Mouse (Mus musculus): ENCODE data around the gene Gm10024. TPM values are rescaled to one million over a fixed set of nuclear protein-coding genes. Genes with fewer than 3 reads are reported as not detected.
"Not testable (repeated sequence)": the region's sequence is repeated elsewhere in the genome, so short reads cannot be mapped to it uniquely, and the experiment has no call there.

Gene Gm10024
- total RNA-seq, 2 experiments from 2014 or later: not detected

DNA sequence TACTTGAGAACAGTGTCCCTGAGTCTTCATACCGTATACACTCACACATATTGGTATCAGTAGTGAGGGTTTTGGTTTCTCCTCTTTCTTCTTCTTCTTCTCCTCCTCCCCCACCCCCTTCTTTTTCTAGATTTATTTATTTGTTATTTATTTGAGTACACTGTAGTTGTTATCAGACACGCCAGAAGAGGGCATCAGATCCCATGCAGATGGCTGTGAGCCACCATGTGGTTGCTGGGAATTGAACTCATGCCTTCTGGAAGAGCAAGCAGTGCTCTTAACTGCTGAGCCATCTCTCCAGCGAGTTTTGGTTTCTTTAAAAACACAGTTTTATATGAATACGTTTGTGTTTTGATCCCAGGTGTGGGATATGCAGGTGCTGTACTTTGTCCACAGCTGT, 17.0 kb downstream of the Gm10024 start:
- no peak for ATAC-seq (ENCODE audit: poor library complexity, severe bottlenecking)

DNA sequence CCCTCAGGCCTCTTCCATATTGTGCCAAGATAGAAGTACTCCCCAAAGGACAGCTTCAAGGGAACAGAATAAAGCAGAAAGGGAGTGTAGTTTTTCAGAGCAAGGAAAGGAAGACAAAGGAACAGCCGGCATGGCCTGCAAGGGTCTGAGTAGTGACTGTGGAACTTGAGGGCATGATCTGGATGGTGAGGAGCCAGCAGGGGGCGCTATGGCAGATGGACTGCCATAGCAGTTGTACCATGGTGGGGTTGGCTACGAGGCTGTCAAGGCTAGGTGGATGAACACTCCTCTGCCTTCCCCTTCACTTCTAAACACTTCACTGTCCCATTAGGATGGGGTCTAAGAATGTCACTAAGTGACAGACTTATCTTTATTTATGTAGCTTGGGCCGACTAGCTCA, 18.0 kb downstream of the Gm10024 start:
- ATAC-seq (ENCODE audit: poor library complexity, severe bottlenecking): no peak

DNA sequence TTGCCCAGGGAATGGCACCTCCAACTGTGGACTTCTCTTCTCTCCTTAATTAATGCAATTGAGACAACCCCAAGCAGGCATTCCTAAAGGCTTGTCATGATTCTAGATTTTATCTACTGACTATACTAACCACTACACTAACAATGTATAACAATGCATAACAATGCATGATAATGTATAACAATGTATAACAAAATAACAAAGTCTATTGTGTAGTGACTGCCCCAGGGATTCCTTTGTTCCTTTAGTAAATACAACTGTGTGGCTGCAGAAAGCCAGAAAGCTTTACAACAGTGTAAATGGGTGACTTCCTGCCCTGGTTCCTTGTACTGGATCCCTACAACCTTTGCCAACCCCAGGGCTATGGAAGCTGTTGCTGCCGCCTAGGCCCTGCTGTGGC, 24.7 kb downstream of the Gm10024 start:
- no peak for ATAC-seq (ENCODE audit: poor library complexity, severe bottlenecking)

DNA sequence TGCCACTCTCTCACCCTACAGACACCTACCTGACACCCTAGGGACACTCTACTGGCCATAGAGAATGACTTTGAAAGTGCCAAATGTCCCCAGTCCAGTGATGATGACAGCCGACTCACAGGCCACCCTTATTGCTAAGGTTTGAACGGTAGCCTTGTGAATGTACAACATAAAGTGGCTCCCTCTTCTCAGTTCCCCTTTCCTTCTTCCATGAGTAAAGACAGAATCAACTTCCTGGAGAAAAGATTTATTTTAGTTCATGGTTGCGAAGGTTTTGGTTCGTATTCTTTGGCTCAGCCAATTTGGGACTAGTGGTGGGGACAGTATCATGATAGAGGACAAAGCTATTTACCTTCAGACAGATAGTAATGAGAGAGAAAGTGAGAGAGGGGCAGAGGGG, 27.7 kb downstream of the Gm10024 start:
- ATAC-seq (ENCODE audit: poor library complexity, severe bottlenecking): no peak

DNA sequence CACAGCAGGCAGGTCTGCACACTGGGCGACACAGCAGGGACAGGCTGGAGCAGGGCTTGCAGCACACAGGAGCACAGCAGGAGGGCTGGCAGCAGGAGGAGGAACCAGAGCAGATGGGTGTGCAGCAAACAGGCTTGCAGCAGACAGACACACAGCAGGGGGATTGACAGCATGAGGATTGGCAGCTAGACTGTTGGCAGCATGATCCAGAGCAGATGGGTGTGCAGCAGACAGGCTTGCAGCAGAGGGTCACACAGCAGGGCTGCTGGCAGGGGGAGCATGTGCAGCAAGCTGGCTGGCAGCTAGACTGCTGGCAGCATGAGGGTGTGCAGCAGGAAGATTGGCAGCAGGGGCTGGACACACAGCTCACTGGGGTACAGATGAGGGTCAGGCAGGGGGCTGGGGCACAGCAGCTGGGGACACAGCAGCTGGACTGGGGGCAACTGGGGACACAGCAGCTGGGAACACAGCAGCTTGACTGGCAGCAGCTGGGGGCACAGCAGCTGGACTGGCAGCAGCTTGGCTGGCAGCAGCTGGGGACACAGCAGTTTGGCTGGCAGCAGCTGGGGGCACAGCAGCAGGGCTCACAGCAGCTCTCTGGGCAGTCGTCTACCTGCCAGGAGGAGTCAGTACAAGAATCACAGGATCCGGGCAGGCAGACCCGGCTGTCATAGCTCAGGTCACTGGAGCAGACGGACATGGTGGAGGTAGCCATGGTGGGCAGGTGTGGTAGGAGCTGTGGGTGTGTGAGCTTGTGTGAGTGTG, 30.8 kb downstream of the Gm10024 start, which contains the start of gene Gm18596:
Gm18596 (minus strand) TSS at position 715 of the 765 bp plus-strand sequence.
- not testable (repeated sequence) for ATAC-seq (ENCODE audit: poor library complexity, severe bottlenecking)

DNA sequence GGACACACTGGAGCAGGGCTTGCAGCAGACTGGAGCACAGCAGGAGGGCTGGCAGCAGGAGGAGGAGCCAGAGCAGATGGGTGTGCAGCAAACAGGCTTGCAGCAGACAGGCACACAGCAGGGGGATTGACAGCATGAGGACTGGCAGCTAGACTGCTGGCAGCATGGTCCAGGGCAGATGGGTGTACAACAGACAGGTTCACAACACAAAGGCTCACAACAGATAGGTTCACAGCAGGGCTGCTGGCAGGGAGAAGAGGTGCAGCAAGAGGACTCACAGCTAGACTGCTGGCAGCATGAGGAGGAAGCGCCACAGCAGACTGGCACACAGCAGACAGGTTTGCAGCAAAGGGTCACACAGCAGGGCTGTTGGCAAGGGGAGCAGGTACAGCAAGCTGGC, 39.4 kb downstream of the Gm10024 start:
- not testable (repeated sequence) for ATAC-seq (ENCODE audit: poor library complexity, severe bottlenecking)

DNA sequence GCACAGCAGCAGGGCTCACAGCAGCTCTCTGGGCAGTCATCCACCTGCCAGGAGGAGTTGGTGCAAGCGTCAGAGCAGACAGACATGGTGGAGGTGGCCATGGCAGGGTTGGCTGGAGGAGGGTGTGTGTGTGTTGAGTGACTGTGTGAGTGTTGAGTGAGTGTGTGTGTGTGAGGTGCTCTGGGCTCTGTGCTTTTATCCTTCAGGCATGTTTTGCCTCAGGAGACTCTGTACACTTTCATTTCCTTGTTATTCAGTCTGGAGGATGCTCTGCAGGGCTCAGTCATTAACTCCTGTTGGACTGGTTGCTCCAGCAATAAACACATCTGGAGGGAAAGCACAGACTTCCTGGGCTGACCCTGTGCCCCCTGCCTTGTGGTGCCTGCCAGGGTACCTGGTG, 40.0 kb downstream of the Gm10024 start, which contains the start of gene Gm9736:
Gm9736 (minus strand) TSS at position 101 of the 400 bp plus-strand sequence.
- ATAC-seq (ENCODE audit: poor library complexity, severe bottlenecking): not testable (repeated sequence)

DNA sequence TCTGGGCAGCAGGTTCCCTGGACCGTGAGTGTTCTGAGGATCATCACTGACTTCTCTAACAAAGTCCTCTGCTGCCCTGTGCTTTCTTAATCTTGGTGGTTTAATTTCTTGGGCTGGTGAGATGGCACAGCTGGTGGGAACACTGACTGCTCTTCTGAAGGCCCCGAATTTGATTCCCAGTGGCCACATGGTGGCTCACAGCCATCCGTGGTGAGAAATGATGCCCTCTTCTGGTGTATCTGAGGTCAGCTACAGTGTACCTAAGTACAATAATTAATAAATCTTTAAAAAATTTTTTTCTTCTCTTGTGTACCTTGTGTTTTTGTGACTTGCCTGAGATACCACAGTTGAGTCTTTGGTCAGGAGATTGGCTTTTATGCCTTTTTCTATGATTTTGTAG, 41.1 kb downstream of the Gm10024 start:
- ATAC-seq (ENCODE audit: poor library complexity, severe bottlenecking): not testable (repeated sequence)

DNA sequence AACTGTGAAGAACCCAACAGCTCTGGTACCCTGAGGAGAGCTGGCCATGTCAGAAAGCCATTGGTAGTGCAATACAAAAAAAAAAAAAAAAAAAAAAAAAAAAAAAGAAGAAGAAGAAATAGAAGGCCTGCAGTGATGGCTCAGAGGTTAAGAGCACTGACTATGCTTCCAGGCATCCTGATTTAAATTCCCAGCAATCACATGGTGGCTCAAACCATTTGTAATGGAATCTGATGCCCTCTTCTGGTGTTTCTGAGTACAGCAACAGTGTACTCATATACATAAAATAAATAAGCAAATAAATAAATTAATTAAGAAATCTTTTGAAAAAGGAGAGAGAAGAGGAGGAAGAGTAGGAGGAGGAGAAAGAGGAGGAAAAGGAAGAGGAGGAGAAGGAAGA, 42.2 kb downstream of the Gm10024 start:
- ATAC-seq (ENCODE audit: poor library complexity, severe bottlenecking): no peak

DNA sequence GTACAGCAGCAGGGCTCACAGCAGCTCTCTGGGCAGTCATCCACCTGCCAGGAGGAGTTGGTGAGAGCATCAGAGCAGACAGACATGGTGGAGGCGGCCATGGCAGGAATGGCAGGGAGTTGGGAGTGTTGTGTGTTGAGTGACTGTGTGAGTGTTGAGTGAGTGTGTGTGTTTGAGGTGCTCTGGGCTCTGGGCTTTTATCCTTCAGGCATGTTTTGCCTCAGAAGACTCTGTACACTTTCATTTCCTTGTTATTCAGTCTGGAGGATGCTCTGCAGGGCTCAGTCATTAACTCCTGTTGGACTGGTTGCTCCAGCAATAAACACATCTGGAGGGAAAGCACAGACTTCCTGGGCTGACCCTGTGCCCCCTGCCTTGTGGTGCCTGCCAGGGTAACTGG, 48.3 kb downstream of the Gm10024 start, which contains the start of gene Gm3233:
Gm3233 (minus strand) TSS at position 101 of the 400 bp plus-strand sequence.
- ATAC-seq (ENCODE audit: poor library complexity, severe bottlenecking): not testable (repeated sequence)

Other genes starting within 250 kb of the Gm10024 start
- 11.5 and 11.7 TPM in 2 replicates for gene Fam207a, start 195.7 kb upstream of the Gm10024 start, total RNA-seq (2015)
- 36.3 and 46.5 TPM in 2 replicates for gene Fam207a, start 195.7 kb upstream of the Gm10024 start, total RNA-seq (2017)
- 342 TPM in 2 replicates for gene Itgb2, start 181.2 kb upstream of the Gm10024 start, total RNA-seq (2015)
- 400 and 419 TPM in 2 replicates for gene Itgb2, start 181.2 kb upstream of the Gm10024 start, total RNA-seq (2017)
- gene Pttg1ip, start 129.7 kb upstream of the Gm10024 start, total RNA-seq (2015): 82.8 and 97.8 TPM in 2 replicates
- 50.0 and 54.8 TPM in 2 replicates for gene Pttg1ip, start 129.7 kb upstream of the Gm10024 start, total RNA-seq (2017)
- 22.1 and 22.7 TPM in 2 replicates for gene Sumo3, start 105.4 kb upstream of the Gm10024 start, total RNA-seq (2015)
- 118 and 137 TPM in 2 replicates for gene Sumo3, start 105.4 kb upstream of the Gm10024 start, total RNA-seq (2017)
- not detected in 2 replicates for gene Gm49325, start 105.3 kb upstream of the Gm10024 start, total RNA-seq (2015)
- not detected in 2 replicates for gene Gm49325, start 105.3 kb upstream of the Gm10024 start, total RNA-seq (2017)
- gene Ube2g2, start 89.2 kb upstream of the Gm10024 start, total RNA-seq (2015): 15.3 and 18.1 TPM in 2 replicates
- 27.4 and 40.0 TPM in 2 replicates for gene Ube2g2, start 89.2 kb upstream of the Gm10024 start, total RNA-seq (2017)
- gene Tspear, start 24.9 kb upstream of the Gm10024 start, total RNA-seq (2015): not detected in 2 replicates
- gene Tspear, start 24.9 kb upstream of the Gm10024 start, total RNA-seq (2017): not detected in 2 replicates
- gene Gm19402, start 20.7 kb upstream of the Gm10024 start, total RNA-seq (2015): not detected in 2 replicates
- gene Gm19402, start 20.7 kb upstream of the Gm10024 start, total RNA-seq (2017): not detected in 2 replicates
- not detected in 2 replicates for gene Gm9508, start 14.2 kb upstream of the Gm10024 start, total RNA-seq (2015)
- not detected in 2 replicates for gene Gm9508, start 14.2 kb upstream of the Gm10024 start, total RNA-seq (2017)
- gene Gm10272, start 4.8 kb upstream of the Gm10024 start, total RNA-seq (2015): not detected in 2 replicates
- not detected in 2 replicates for gene Gm10272, start 4.8 kb upstream of the Gm10024 start, total RNA-seq (2017)
- not detected in 2 replicates for gene Gm10142, start 4.3 kb downstream of the Gm10024 start, total RNA-seq (2015)
- not detected in 2 replicates for gene Gm10142, start 4.3 kb downstream of the Gm10024 start, total RNA-seq (2017)
- gene Krtap12-1, start 9.1 kb downstream of the Gm10024 start, total RNA-seq (2015): not detected in 2 replicates
- not detected in 2 replicates for gene Krtap12-1, start 9.1 kb downstream of the Gm10024 start, total RNA-seq (2017)
- gene Gm10100, start 15.0 kb downstream of the Gm10024 start, total RNA-seq (2015): not detected in 2 replicates
- not detected in 2 replicates for gene Gm10100, start 15.0 kb downstream of the Gm10024 start, total RNA-seq (2017)
- not detected in 2 replicates for gene Gm18596, start 31.2 kb downstream of the Gm10024 start, total RNA-seq (2015)
- gene Gm18596, start 31.2 kb downstream of the Gm10024 start, total RNA-seq (2017): not detected in 2 replicates
- not detected in 2 replicates for gene Gm9736, start 39.9 kb downstream of the Gm10024 start, total RNA-seq (2015)
- gene Gm9736, start 39.9 kb downstream of the Gm10024 start, total RNA-seq (2017): not detected in 2 replicates
- gene Gm3233, start 48.2 kb downstream of the Gm10024 start, total RNA-seq (2015): not detected in 2 replicates
- not detected in 2 replicates for gene Gm3233, start 48.2 kb downstream of the Gm10024 start, total RNA-seq (2017)
- gene Gm3238, start 59.9 kb downstream of the Gm10024 start, total RNA-seq (2015): not detected in 2 replicates
- not detected in 2 replicates for gene Gm3238, start 59.9 kb downstream of the Gm10024 start, total RNA-seq (2017)
- not detected in 2 replicates for gene Gm7138, start 65.5 kb downstream of the Gm10024 start, total RNA-seq (2015)
- not detected in 2 replicates for gene Gm7138, start 65.5 kb downstream of the Gm10024 start, total RNA-seq (2017)
- gene Gm3250, start 71.1 kb downstream of the Gm10024 start, total RNA-seq (2015): not detected in 2 replicates
- not detected in 2 replicates for gene Gm3250, start 71.1 kb downstream of the Gm10024 start, total RNA-seq (2017)
- not detected in 2 replicates for gene Gm7137, start 76.7 kb downstream of the Gm10024 start, total RNA-seq (2015)
- not detected in 2 replicates for gene Gm7137, start 76.7 kb downstream of the Gm10024 start, total RNA-seq (2017)
- gene Gm9639, start 83.6 kb downstream of the Gm10024 start, total RNA-seq (2015): not detected in 2 replicates
- gene Gm9639, start 83.6 kb downstream of the Gm10024 start, total RNA-seq (2017): not detected in 2 replicates
- not detected in 2 replicates for gene Gm19668, start 87.7 kb downstream of the Gm10024 start, total RNA-seq (2015)
- gene Gm19668, start 87.7 kb downstream of the Gm10024 start, total RNA-seq (2017): not detected in 2 replicates
- gene Gm9507, start 100.4 kb downstream of the Gm10024 start, total RNA-seq (2015): not detected in 2 replicates
- not detected in 2 replicates for gene Gm9507, start 100.4 kb downstream of the Gm10024 start, total RNA-seq (2017)
- not detected in 2 replicates for gene Gm2696, start 103.2 kb downstream of the Gm10024 start, total RNA-seq (2015)
- gene Gm2696, start 103.2 kb downstream of the Gm10024 start, total RNA-seq (2017): not detected in 2 replicates
- gene Krtap10-4, start 115.6 kb downstream of the Gm10024 start, total RNA-seq (2015): not detected in 2 replicates
- not detected in 2 replicates for gene Krtap10-4, start 115.6 kb downstream of the Gm10024 start, total RNA-seq (2017)
- not detected in 2 replicates for gene Krtap10-10, start 124.5 kb downstream of the Gm10024 start, total RNA-seq (2015)
- not detected in 2 replicates for gene Krtap10-10, start 124.5 kb downstream of the Gm10024 start, total RNA-seq (2017)
- gene Gm36176, start 135.3 kb downstream of the Gm10024 start, total RNA-seq (2015): not detected in 2 replicates
- gene Gm36176, start 135.3 kb downstream of the Gm10024 start, total RNA-seq (2017): not detected in 2 replicates
- gene Gm10318, start 141.4 kb downstream of the Gm10024 start, total RNA-seq (2015): not detected in 2 replicates
- gene Gm10318, start 141.4 kb downstream of the Gm10024 start, total RNA-seq (2017): not detected in 2 replicates
- gene Gm3285, start 150.5 kb downstream of the Gm10024 start, total RNA-seq (2015): not detected in 2 replicates
- not detected in 2 replicates for gene Gm3285, start 150.5 kb downstream of the Gm10024 start, total RNA-seq (2017)
- 0.07 TPM in 1 of 2 replicates, not detected in the other for gene Lrrc3, start 191.1 kb downstream of the Gm10024 start, total RNA-seq (2015)
- not detected in 2 replicates for gene Lrrc3, start 191.1 kb downstream of the Gm10024 start, total RNA-seq (2017)